Comparison of ENCODE assay signal across 12 mouse cellular contexts in the genomic region with DNA sequence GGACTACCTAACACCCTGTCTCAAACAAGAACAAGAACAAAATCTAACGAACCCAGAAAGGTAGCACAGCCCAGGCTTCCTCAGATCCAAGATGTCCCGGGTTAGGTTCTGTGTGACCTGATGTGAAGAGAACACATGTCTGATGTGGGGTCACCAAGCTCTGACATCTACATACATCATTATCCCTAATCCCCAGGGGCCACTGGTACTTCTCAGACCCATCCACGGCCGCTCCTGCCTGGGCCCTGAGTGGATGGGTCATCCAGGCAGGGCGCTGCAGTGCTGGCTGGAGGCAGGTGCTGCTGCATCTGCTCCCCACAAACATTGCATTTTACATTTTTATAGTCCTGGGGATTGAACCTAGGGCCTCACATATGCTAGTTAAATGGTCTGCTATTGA. TPM values are rescaled to one million over a fixed set of nuclear protein-coding genes. Genes with fewer than 3 reads are reported as not detected.
DNase-seq lines count a peak whose midpoint lies in the region; ATAC-seq and TF ChIP-seq lines count a peak whose summit lies in the region.
"Had no signal": no experiment of that assay in that cellular context is flagged by ENCODE, and none has a peak within 500 bp of the region (broad histone marks: within the 10 kb centered on the region; RNA-seq: fewer than 3 reads in every experiment).

No protein-coding gene starts in this region.

- no peak overlapping the region for H3K9ac ChIP-seq in heart, embryonic 12.5 days
- peak overlapping the region; percentile 51 for H3K9ac ChIP-seq in lung, embryonic 16.5 days (ENCODE audit: low read length)
- H3K9ac ChIP-seq in intestine, embryonic 15.5 days = no peak overlapping the region

- no peak for DNase-seq in heart, postnatal 36 days
- no peak for DNase-seq in lung, postnatal 25 days (ENCODE audit: low spot score)
- DNase-seq in spleen, postnatal 4 days (ENCODE audit: low spot score in 2 of 2) = no peak

- H3K4me1 ChIP-seq in heart, embryonic 12.5 days (replicated peaks) = peaks cover 54% of the 10 kb centered on the region
- peaks cover 43% of the 10 kb centered on the region for H3K4me1 ChIP-seq in lung, embryonic 16.5 days (replicated peaks; ENCODE audit: control insufficient read depth, insufficient read depth, low read length)
- H3K4me1 ChIP-seq in intestine, embryonic 15.5 days (replicated peaks) = peaks cover 36% of the 10 kb centered on the region
- peaks cover 17% of the 10 kb centered on the region for H3K4me1 ChIP-seq in small intestine, adult 2 months (ENCODE audit: control insufficient read depth, insufficient read depth, insufficient read length, low read length)

- no peak for TF ChIP-seq POLR2A in small intestine, adult 2 months (IDR thresholded peaks at IDR 0.05; ENCODE audit: low read depth, low read length)

- peak overlapping the region; percentile 95 for H3K27ac ChIP-seq in heart, embryonic 12.5 days (ENCODE audit: poor library complexity, severe bottlenecking)
- H3K27ac ChIP-seq in lung, embryonic 16.5 days (ENCODE audit: low read length) = peak overlapping the region; percentile 98
- H3K27ac ChIP-seq in intestine, embryonic 15.5 days = peak overlapping the region; percentile 93
- peak overlapping the region; percentile 100 for H3K27ac ChIP-seq in small intestine, adult 2 months (ENCODE audit: insufficient read depth, low read depth, low read length)

- H3K27me3 ChIP-seq in heart, embryonic 12.5 days (replicated peaks) = no peaks in the 10 kb centered on the region
- H3K27me3 ChIP-seq in lung, embryonic 16.5 days (ENCODE audit: control insufficient read depth, insufficient read depth, low read depth, low read length) = no peaks in the 10 kb centered on the region
- no peaks in the 10 kb centered on the region for H3K27me3 ChIP-seq in intestine, embryonic 15.5 days (replicated peaks)
- no peaks in the 10 kb centered on the region for H3K27me3 ChIP-seq in small intestine, adult 2 months (ENCODE audit: control insufficient read depth, insufficient read depth, low read length)

- no peaks in the 10 kb centered on the region for H3K36me3 ChIP-seq in heart, embryonic 12.5 days
- H3K36me3 ChIP-seq in lung, embryonic 16.5 days (ENCODE audit: control insufficient read depth, insufficient read depth, low read length) = no peaks in the 10 kb centered on the region
- no peaks in the 10 kb centered on the region for H3K36me3 ChIP-seq in intestine, embryonic 15.5 days
- peaks cover 12% of the 10 kb centered on the region; the same call in 1 of the 2 replicates for H3K36me3 ChIP-seq in small intestine, adult 2 months (ENCODE audit: control insufficient read depth, insufficient read depth, low read length)

- no peak for TF ChIP-seq CTCF in small intestine, adult 2 months (IDR thresholded peaks at IDR 0.05; ENCODE audit: extremely low read depth, insufficient read length, insufficient replicate concordance, low read depth, low read length)

- no peaks in the 10 kb centered on the region for H3K9me3 ChIP-seq in heart, embryonic 12.5 days (replicated peaks)
- H3K9me3 ChIP-seq in lung, embryonic 16.5 days (ENCODE audit: control insufficient read depth, low read length) = no peaks in the 10 kb centered on the region
- H3K9me3 ChIP-seq in intestine, embryonic 15.5 days = no peaks in the 10 kb centered on the region
- H3K9me3 ChIP-seq: megakaryocyte, embryonic 14.5 days had no signal

- H3K4me3 ChIP-seq in heart, embryonic 12.5 days = no peak overlapping the region
- H3K4me3 ChIP-seq in lung, embryonic 16.5 days (ENCODE audit: low read length) = no peak overlapping the region
- no peak overlapping the region for H3K4me3 ChIP-seq in intestine, embryonic 15.5 days (replicated peaks)
- H3K4me3 ChIP-seq in small intestine, adult 2 months (ENCODE audit: low read depth, low read length) = no peak overlapping the region
- H3K4me3 ChIP-seq: left cerebral cortex, adult 2 months had no signal

- intact Hi-C loops in heart, postnatal 36 days (cut with DNase I) = loop anchor here (2.0 to 10.0 kb wide), 3 partner anchors 16 to 126 kb away; no protein-coding TSS in a partner anchor

- 74% methylated on average over 5 of the region's 5 CpGs for WGBS in heart, embryonic 12.5 days
- WGBS in lung, embryonic 16.5 days = 73% methylated on average over 5 of the region's 5 CpGs
- WGBS in intestine, embryonic 15.5 days = 61% methylated on average over 5 of the region's 5 CpGs
- WGBS in small intestine, adult 2 months = 49% methylated on average over 5 of the region's 5 CpGs

- no peak for ATAC-seq in heart, embryonic 12.5 days (ENCODE audit: insufficient number of reproducible peaks, low FRiP score)
- ATAC-seq in lung, embryonic 16.5 days (ENCODE audit: low read depth) = no peak
- ATAC-seq in intestine, embryonic 15.5 days = no peak
- ATAC-seq in erythroid progenitor cell, adult 5-6 weeks (replicated peaks; ENCODE audit: low FRiP score, poor library complexity, severe bottlenecking) = no peak
- ATAC-seq: activated CD4-positive, CD25-positive, alpha-beta regulatory T cell, adult 4 months had no signal

- no peak overlapping the region for H3K4me2 ChIP-seq in heart, embryonic 12.5 days
- no peak overlapping the region; the same call in 1 of the 2 replicates for H3K4me2 ChIP-seq in lung, embryonic 16.5 days (ENCODE audit: low read depth, low read length)
- peak overlapping the region; percentile 86; the same call in 1 of the 2 replicates for H3K4me2 ChIP-seq in intestine, embryonic 15.5 days (replicated peaks)

RNA-seq across cellular contexts. Expression of a gene that starts 4.4 kb away (rescaled TPM):
- polyA plus RNA-seq in heart, embryonic 12.5 days (2016; fragmentation: Nextera tagmentation; extraction: Ambion mirVana) = 87.7 and 90.9 TPM in 2 replicates
- total RNA-seq in heart, postnatal 36 days (2021) = 10 to 100 TPM; 50.9 to 53.7 TPM
- polyA plus RNA-seq in lung, embryonic 16.5 days (2015; fragmentation: Nextera tagmentation; extraction: Ambion mirVana) = 186 and 189 TPM in 2 replicates
- polyA plus RNA-seq in intestine, embryonic 15.5 days (2015; fragmentation: Nextera tagmentation; extraction: Ambion mirVana) = 102 and 116 TPM in 2 replicates
- polyA plus RNA-seq in small intestine, adult 2 months (2012; rRNA removed) = 585 and 916 TPM in 2 replicates
- 1.3 and 17.3 TPM in 2 replicates for total RNA-seq in erythroid progenitor cell, adult 5-6 weeks (2015; ENCODE audit: low replicate concordance)
- 1.6 and 2.6 TPM in 2 replicates for total RNA-seq in erythroid progenitor cell, adult 5-6 weeks (2017; ENCODE audit: low replicate concordance)

RNA-seq across cellular contexts. Expression of a gene that starts 13.5 kb away (rescaled TPM):
- 18.9 and 20.8 TPM in 2 replicates for polyA plus RNA-seq in heart, embryonic 12.5 days (2016; fragmentation: Nextera tagmentation; extraction: Ambion mirVana)
- 10 to 100 TPM; 13.1 to 16.0 TPM for total RNA-seq in heart, postnatal 36 days (2021)
- 99.6 and 104 TPM in 2 replicates for polyA plus RNA-seq in lung, embryonic 16.5 days (2015; fragmentation: Nextera tagmentation; extraction: Ambion mirVana)
- 12.2 and 14.2 TPM in 2 replicates for polyA plus RNA-seq in intestine, embryonic 15.5 days (2015; fragmentation: Nextera tagmentation; extraction: Ambion mirVana)
- 0.50 and 1.7 TPM in 2 replicates for polyA plus RNA-seq in small intestine, adult 2 months (2012; rRNA removed)
- total RNA-seq in erythroid progenitor cell, adult 5-6 weeks (2015; ENCODE audit: low replicate concordance) = 1.8 TPM in 1 of 2 replicates, not detected in the other
- not detected in 2 replicates for total RNA-seq in erythroid progenitor cell, adult 5-6 weeks (2017; ENCODE audit: low replicate concordance)
- total RNA-seq: CH12.LX had no signal
- polyA plus RNA-seq: activated CD4-positive, CD25-positive, alpha-beta regulatory T cell, adult 4 months had no signal

RNA-seq across cellular contexts. Expression of a gene that starts 53.7 kb away (rescaled TPM):
- 23.1 and 25.2 TPM in 2 replicates for polyA plus RNA-seq in heart, embryonic 12.5 days (2016; fragmentation: Nextera tagmentation; extraction: Ambion mirVana)
- total RNA-seq in heart, postnatal 36 days (2021) = 10 to 100 TPM; 16.2 to 16.5 TPM
- polyA plus RNA-seq in lung, embryonic 16.5 days (2015; fragmentation: Nextera tagmentation; extraction: Ambion mirVana) = 26.1 and 27.4 TPM in 2 replicates
- 26.3 and 26.8 TPM in 2 replicates for polyA plus RNA-seq in intestine, embryonic 15.5 days (2015; fragmentation: Nextera tagmentation; extraction: Ambion mirVana)
- 1.3 and 1.7 TPM in 2 replicates for polyA plus RNA-seq in small intestine, adult 2 months (2012; rRNA removed)
- not detected in 2 replicates for total RNA-seq in erythroid progenitor cell, adult 5-6 weeks (2015; ENCODE audit: low replicate concordance)
- 1.7 TPM in 1 of 2 replicates, not detected in the other for total RNA-seq in erythroid progenitor cell, adult 5-6 weeks (2017; ENCODE audit: low replicate concordance)
